Mouse (Mus musculus) limb, embryonic 14.5 days (tissue): ENCODE measurements at regions not wholly inside any gene's neighbourhood (a gene's known extent, or its start where the extent isn't known, plus 50 kb on each side); places are given as distances from the start of the nearest gene placed in this dataset.

Experiments used
- ATAC-seq: fragments of 200-750 bp; cut with Nextera tagmentation; 2 replicates; pipeline ENCODE4 v1.8.0; 2017; ENCODE audit warnings: low read depth, moderate number of reproducible peaks, moderate TSS enrichment; ENCODE audit not compliant: low FRiP score
- DNase-seq: peaks from one replicate; pipeline ENCODE4 v3.0.0-alpha.2; 2015; ENCODE audit warnings: low spot score
- H3K27ac ChIP-seq: fragments of 300-500 bp; sonication (generic); replicated peaks from 2 replicates; pipeline ENCODE4 v1.5.1; 2014; ENCODE audit warnings: low read depth, mild to moderate bottlenecking, low read length, moderate library complexity, mixed read lengths
- H3K27me3 ChIP-seq: fragments of 300-500 bp; sonication (generic); 2 replicates; pipeline ENCODE4 v1.6.1; 2014; ENCODE audit warnings: low read length, mixed read lengths; ENCODE audit not compliant: control insufficient read depth, insufficient read depth
- H3K36me3 ChIP-seq: fragments of 300-500 bp; sonication (generic); 2 replicates; pipeline ENCODE4 v1.6.1; 2014; ENCODE audit warnings: mild to moderate bottlenecking, low read length, moderate library complexity, mixed read lengths; ENCODE audit not compliant: control insufficient read depth, insufficient read depth
- H3K4me1 ChIP-seq: fragments of 300-500 bp; sonication (generic); 2 replicates; pipeline ENCODE4 v1.6.1; 2014; ENCODE audit warnings: antibody characterized with exemption, low read length, mixed read lengths; ENCODE audit not compliant: control insufficient read depth, insufficient read depth
- H3K4me2 ChIP-seq: fragments of 300-500 bp; sonication (generic); replicated peaks from 2 replicates; pipeline ENCODE4 v1.6.1; 2014; ENCODE audit warnings: low read depth, mild to moderate bottlenecking, low read length, moderate library complexity; ENCODE audit not compliant: severe bottlenecking
- H3K4me3 ChIP-seq: fragments of 300-500 bp; sonication (generic); replicated peaks from 2 replicates; pipeline ENCODE4 v1.5.1; 2014; ENCODE audit warnings: low read length
- H3K9ac ChIP-seq: fragments of 300-500 bp; sonication (generic); 2 replicates; pipeline ENCODE4 v1.6.1; 2014; ENCODE audit warnings: mild to moderate bottlenecking, low read depth, low read length, moderate library complexity; ENCODE audit not compliant: severe bottlenecking
- H3K9me3 ChIP-seq: fragments of 300-500 bp; sonication (generic); 2 replicates; pipeline ENCODE4 v1.6.1; 2016; ENCODE audit warnings: low read length; ENCODE audit not compliant: control insufficient read depth
- POLR2A ChIP-seq: fragments of 200-500 bp; IDR thresholded peaks from 2 replicates; pipeline ENCODE4 v1.8.0; 2012; ENCODE audit warnings: inconsistent platforms, mild to moderate bottlenecking, moderate library complexity, borderline replicate concordance; ENCODE audit not compliant: insufficient read depth, insufficient read length; ENCODE audit errors: extremely low read depth
- WGBS: fragments of 180-500 bp; shearing (Covaris S2); extraction: QIAGEN DNeasy Blood & Tissue Kit; methylation state at CpG from one replicate; pipeline ENCODE4 v1.1.7; 2014; 5-methylcytosine and 5-hydroxymethylcytosine counted together

DNA sequence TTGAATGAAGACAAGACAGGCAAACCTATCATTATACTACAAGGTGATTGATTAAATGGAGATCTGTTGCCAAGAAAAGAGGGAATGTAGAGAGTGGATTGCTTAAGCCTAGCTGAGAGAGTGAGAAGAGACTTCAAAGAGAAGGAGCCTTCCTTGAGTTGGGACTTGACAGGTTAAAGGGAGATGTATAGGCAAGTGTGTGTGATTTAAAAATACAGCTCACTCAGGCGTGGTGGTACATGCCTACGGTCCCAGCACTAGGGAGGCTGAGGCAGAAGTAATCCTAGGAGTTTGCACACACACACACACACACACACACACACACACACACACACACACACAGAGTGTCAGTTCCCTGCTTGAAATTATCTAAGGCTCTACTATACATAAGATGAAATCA, 165.1 kb downstream of the Bmp2 start:
- no peaks in the 10 kb centered on the region for H3K27me3 ChIP-seq
- no peaks in the 10 kb centered on the region for H3K36me3 ChIP-seq
- 53% methylated on average over 2 of the region's 2 CpGs for WGBS
- no peak overlapping the region for H3K4me3 ChIP-seq
- DNase-seq: no peak
- H3K27ac ChIP-seq: no peak overlapping the region
- H3K4me1 ChIP-seq: no peaks in the 10 kb centered on the region
- TF ChIP-seq POLR2A: no peak
- H3K9me3 ChIP-seq: no peaks in the 10 kb centered on the region
- H3K4me2 ChIP-seq: no peak overlapping the region
- ATAC-seq: no peak
- H3K9ac ChIP-seq: no peak overlapping the region

DNA sequence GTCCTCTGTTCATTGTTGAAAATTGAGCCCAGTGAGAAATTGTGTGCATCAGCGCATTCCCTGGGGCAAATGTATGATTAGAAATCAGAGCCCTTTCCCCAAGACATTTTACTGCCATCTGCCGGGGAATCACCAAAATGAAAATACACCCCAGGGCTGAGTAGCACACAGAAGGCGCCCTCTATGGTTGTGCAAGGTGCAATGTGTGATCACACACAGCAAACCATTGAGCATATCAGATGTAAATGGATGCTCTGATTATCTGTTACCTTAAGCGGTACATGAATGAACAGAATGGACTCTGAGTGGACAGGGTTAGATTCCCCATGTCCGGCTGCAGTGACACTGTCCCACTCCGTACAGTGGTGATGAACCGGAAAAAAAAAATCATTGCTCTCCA, 172.4 kb downstream of the Bmp2 start:
- Histone ChIP-seq H3K4me1 (peaks cover 12% of the 10 kb centered on the region), H3K4me2 (no peak overlapping the region), H3K27me3 (no peaks in the 10 kb centered on the region), H3K9ac (no peak overlapping the region), H3K36me3 (no peaks in the 10 kb centered on the region), H3K4me3 (no peak overlapping the region), H3K27ac (no peak overlapping the region), H3K9me3 (no peaks in the 10 kb centered on the region)
- no peak for ATAC-seq
- no peak for DNase-seq
- 62% methylated on average over 7 of the region's 7 CpGs for WGBS
- TF ChIP-seq POLR2A: no peak

DNA sequence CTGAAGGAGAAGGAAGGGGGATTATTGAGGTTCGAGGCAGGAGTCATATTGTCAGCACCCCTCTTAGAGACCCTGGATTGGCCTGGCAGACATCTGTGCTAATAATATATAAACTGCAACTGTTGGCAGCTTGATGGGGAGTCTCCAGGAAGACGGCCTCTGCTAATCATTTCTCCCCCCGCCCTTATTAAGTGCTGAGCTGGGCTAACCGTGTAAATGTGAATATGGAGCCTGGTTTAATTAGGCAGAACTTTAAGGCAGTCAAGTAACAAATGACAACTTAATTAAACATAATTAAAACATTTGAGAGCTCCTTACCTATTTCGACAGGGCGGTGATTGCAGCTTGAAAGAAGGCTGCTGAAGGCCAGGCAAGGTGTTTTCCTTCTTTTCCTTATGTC, 172.8 kb downstream of the Bmp2 start:
- ATAC-seq (no peak), DNase-seq (no peak)
- H3K36me3 ChIP-seq: no peaks in the 10 kb centered on the region
- no peak overlapping the region for H3K27ac ChIP-seq
- WGBS: 29% methylated on average over 6 of the region's 6 CpGs
- no peak for TF ChIP-seq POLR2A
- no peaks in the 10 kb centered on the region for H3K27me3 ChIP-seq
- H3K4me3 ChIP-seq: no peak overlapping the region
- H3K4me1 ChIP-seq: peaks cover 12% of the 10 kb centered on the region
- H3K9me3 ChIP-seq: no peaks in the 10 kb centered on the region
- no peak overlapping the region for H3K9ac ChIP-seq
- no peak overlapping the region for H3K4me2 ChIP-seq

DNA sequence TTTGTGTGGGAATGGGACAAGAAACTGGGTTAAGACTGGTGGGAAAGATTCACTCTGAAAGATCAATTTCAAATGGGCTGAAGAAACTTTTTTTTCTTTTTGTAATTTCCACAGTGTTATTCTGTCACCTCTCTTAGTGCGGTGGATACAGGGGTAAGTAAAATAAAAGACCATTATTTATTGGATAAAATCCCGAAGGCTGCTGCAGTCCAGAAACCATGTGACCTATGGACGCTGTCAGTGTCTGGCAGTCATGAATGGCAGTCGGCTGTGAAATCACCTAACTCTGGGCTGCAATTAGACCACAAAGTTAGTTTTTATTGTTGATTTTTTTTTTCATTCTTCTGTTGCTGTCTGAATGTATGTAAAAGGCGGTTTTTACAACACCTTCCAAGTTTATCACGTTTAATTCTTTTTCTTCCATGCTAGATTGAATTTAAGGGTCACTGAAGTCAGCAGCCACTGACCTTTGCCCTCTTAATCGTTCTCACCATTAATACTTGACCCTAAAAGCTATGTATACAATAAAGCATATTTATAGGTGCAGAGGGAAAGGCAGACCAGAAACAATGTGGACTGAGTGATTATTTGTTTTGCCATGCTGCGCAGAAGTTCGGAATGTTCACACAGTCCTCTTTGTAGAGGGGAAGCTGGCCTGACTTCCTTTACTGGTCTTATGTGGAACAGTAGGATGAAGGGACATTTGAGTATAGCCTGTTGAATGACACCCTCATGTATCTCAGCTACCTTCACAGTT, 182.7 kb downstream of the Bmp2 start:
- 19% methylated on average over 9 of the region's 9 CpGs for WGBS

DNA sequence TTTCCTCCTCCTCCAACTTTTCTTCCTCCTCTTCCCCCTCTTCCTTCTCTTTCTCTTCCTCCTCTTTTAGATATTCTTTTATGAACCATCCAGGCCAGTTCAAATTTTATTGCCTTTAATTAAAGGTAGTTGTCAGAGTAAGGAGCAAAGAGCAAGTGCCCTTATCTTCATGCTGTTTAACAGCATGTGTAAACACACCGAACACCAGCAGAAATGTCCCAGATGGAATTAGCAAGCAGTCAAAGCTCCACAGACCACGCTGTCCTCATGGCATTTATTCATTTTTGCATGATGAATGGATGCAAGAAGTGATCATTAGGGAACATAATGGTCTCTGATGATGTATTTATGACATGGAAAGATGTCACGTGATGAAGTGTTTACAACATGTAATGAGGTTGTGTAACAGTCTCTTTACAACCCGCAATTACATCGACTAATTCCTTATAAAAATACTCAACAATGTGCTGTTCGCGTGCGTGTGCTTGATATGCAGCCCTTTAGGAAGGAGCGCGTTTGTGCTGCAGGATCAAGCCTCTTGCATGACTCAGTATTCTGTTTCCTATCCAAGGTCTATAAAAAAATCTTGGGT, 187.0 kb downstream of the Bmp2 start:
- no peak overlapping the region for H3K9ac ChIP-seq
- no peak for DNase-seq
- no peak for ATAC-seq
- 10% methylated on average over 10 of the region's 10 CpGs for WGBS
- no peaks in the 10 kb centered on the region for H3K9me3 ChIP-seq
- peaks cover 13% of the 10 kb centered on the region for H3K4me1 ChIP-seq
- peaks cover 9% of the 10 kb centered on the region; the same call in 1 of the 2 replicates for H3K27me3 ChIP-seq
- no peaks in the 10 kb centered on the region for H3K36me3 ChIP-seq
- no peak overlapping the region for H3K27ac ChIP-seq
- TF ChIP-seq POLR2A: no peak
- H3K4me3 ChIP-seq: no peak overlapping the region
- H3K4me2 ChIP-seq: no peak overlapping the region

More for the DNA sequence above, 182.7 kb downstream of the Bmp2 start:
- H3K4me2 ChIP-seq: no peak overlapping the region
- H3K27me3 ChIP-seq: no peaks in the 10 kb centered on the region
- DNase-seq (no peak), ATAC-seq (no peak)
- H3K9me3 ChIP-seq: no peaks in the 10 kb centered on the region
- H3K4me1 ChIP-seq: peaks cover 13% of the 10 kb centered on the region
- H3K9ac ChIP-seq: no peak overlapping the region
- no peak overlapping the region for H3K4me3 ChIP-seq
- no peak overlapping the region for H3K27ac ChIP-seq
- TF ChIP-seq POLR2A: no peak
- no peaks in the 10 kb centered on the region for H3K36me3 ChIP-seq
